Mouse (Mus musculus): Measurements from ENCODE around the gene Qrich2.

DNA sequence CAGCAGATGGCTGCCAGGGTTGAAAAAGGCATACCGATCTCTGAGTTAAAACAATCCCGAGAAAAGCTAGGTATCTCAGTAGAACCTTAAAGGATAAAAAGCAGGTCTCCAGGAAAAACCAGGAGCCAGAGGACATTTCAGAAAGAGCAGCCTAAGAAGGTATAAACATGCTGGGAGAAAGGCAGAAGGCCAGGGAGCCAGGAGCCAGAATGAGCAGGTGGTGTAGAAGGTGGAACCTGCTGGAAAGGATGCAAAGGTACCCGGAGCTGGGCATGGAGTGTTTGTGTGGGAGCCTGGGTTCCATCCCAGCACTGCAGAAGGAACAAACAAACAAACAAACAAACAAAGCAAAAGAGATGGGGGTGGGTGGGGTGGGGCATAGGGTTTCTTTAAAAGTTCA lies 16.7 kb downstream of the Qrich2 start:
- TF ChIP-seq CTCF (IDR thresholded peaks at IDR 0.05; ENCODE audit: low read depth) (no peak), EP300 (IDR thresholded peaks at IDR 0.05; ENCODE audit: low read depth) (no peak)
